Mouse (Mus musculus) ovary, postnatal 10 days (tissue): Measurements from ENCODE around the gene Hdgf.

ENCODE experiments used
- DNase-seq: peaks from one replicate; pipeline ENCODE4 v3.0.0; 2022; ENCODE audit warnings: low spot score

The Hdgf gene

GRCm38 (mm10) chr3:87909874-87910273 lies 3.8 kb downstream of the Hdgf start:
- no peak for DNase-seq

DNA sequence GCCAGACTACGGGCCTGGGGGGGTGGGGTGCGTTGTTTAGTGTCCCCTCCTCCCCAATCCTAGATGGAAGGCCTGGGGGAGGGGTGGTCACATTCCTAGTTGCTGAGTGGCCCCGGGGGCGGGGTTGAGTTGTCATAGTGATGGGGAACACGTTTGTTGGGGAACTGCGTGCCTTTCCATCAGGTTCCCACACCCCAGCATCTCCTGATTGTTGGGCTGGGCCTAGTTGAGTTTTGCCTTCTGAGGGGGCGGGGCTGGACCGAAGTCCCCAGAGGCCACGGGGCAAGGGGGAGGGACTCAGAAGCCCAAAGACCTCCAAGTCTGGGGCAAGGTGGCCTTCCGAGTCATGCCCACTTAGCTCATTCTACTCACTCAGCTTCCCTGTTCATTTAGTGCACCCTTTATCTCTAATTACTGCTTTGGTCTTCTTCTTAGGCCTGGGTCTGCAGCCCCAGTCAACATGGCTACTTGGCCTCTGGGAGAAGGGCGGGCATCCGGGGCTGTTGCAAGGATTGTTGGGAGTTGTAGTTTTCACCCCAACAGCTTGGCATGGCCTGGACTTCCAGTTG lies 4.5 kb downstream of the Hdgf start:
- DNase-seq: peak; percentile 35

- DNase-seq: no peak
Measured at GRCm38 (mm10) chr3:87913491-87913890, 7.4 kb downstream of the Hdgf start.

- no peak for DNase-seq
Measured at GRCm38 (mm10) chr3:87913891-87914290, 7.8 kb downstream of the Hdgf start.

- DNase-seq: no peak
Measured at GRCm38 (mm10) chr3:87916990-87917389, 10.9 kb downstream of the Hdgf start.

GRCm38 (mm10) chr3:87918551-87918950 lies 12.4 kb downstream of the Hdgf start:
- no peak for DNase-seq

GRCm38 (mm10) chr3:87919336-87920108 lies 13.4 kb downstream of the Hdgf start, which contains the start of gene Mrpl24:
Gene Mrpl24 (plus strand): TSS chr3:87919506.
- peak; percentile 34 for DNase-seq

DNA sequence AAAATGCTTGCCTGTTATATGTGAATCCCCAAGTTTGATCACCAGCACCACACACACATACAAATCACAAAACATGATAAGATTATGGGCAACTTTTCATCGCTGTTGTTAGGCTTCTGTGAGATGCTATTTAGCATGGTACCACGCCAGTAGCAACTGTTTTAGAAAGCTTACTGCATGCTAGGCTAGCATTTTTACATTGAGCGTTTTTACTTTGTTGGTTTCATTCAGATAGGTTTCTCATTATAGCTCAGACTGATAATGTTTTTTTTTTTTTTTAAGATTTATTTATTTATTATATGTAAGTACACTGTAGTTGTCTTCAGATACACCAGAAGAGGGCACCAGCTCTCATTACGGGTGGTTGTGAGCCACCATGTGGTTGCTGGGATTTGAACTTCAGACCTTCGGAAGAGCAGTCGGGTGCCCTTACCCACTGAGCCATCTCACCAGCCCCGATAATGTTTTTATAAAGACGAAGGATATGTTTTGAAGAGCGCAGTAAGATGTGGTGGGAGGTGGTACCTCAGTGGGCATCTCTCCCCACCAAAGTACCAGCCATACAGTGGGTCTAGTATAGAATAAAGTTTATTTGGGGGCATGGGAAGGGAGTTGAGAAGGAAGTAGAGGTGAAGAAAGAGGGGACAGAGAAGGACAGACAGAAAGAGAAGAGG lies 14.3 kb downstream of the Hdgf start:
- DNase-seq: no peak

DNA sequence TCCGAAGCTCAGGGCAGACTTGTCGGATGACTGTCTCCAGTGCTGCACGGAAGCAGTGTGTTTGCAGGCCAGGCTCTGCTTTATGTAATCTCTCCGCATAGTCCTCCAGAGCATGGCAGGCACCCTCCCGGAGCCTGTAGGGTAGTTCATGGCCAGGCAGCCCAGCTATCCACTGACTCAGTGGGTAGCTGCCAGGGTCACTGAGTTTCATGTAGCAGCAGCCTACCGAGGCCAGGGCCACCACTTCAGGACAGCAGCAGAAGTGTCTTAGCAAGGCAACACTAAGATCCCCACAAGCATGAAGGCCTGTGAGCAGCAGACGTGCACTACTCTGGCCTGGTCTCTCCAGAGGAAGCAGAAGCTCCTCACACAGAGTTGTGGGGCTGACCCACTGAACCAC lies 18.9 kb downstream of the Hdgf start:
- no peak for DNase-seq

- no peak for DNase-seq
Measured at GRCm38 (mm10) chr3:87927452-87927851, 21.3 kb downstream of the Hdgf start.

DNA sequence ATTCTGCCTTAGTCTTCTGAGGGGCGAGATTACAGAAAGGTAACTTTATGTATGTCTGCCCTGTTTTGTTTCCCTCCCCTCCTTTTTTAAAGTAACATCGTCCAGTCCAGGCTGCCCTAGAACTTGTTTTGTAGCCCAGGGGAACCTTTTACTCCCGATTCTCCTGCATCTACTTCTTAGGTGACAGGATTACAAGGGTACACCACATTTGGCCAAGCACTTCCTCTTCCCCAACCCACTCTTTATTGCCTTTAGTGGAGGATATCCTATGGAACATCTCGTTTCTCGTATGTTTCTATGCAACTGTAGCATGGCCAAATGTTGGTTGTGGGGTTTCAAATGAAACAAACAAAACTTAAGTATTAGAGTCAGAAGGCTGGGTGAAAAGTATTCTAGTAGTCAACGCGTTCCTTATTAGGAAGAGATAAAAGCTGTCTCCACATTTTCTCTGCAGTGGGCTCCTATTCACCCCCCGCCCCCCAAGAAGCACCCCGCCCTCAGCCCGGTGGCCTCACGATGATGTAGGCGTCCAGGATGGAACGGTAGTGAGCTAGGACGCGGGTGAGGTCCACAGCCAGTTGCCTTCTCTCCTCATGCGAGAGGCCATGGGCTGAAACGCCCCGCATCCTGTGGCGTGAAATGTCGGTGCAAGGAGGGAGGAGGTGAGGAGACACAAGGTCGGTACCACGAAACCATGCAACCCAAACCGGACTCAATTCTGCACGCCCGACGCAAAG lies 23.4 kb downstream of the Hdgf start:
- no peak for DNase-seq

DNA sequence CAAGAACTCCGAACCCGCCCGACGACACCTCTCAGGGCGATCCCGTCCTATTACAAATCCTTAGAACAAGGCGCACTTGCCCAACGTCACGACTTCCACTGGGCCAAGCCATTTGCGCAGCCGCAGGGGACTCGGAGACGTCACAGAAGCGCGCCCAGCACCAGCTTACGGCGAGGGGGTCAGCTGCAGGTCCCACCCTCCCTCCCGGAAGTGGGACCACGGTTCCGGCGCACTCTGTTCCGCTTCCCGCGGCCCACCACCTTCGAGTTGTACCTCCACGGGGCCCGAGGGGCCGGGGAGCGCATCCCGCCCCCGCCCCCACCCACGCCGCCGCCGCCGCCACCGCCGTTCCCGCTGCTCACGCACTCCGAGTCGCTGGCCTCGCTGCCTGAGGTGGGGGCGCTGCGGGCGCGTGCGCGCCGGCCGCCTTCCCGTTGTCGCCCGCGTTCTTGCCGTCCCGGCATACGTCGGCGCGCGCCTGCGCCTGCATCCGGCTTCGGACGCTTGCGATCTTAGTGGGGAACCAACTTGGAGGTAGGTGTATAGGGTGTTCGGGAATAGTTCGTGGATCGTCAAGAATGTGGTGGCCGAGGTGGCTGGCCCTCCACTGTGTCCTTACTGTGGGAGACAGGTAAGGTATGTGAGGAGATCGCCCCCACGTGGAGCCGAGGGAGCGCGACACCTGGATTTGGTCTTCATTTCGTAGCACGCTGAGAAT lies 24.1 kb downstream of the Hdgf start, which contains the start of the genes Isg20l2 and Rrnad1:
Isg20l2 (plus strand) TSS at position 237 of the 718 bp plus-strand sequence.
Rrnad1 (minus strand) TSS at position 640 of the 718 bp plus-strand sequence.
- DNase-seq: peak; percentile 91

GRCm38 (mm10) chr3:87934026-87934425 lies 27.9 kb downstream of the Hdgf start:
- no peak for DNase-seq

- DNase-seq: no peak
Measured at GRCm38 (mm10) chr3:87934501-87934900, 28.4 kb downstream of the Hdgf start.

DNA sequence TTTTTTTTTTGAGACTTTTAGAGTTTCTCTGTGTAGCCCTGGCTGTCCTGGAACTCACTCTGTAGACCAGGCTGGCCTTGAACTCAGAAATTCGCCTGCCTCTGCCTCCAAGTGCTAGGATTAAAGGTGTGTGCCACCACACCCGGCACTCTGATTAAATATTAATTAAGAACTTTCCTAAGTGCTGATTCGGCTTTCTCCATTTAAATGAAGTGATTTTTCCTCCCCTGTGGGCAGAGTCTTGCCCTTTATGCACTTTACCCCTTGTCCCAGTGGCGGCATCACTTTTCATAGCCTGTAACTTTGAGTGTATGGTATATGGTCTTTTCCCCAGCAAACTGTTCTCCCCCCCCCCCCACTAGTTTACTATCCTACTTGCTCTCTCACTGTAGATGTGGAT lies 29.1 kb downstream of the Hdgf start:
- DNase-seq: no peak

GRCm38 (mm10) chr3:87935776-87936175 lies 29.7 kb downstream of the Hdgf start:
- DNase-seq: peak; percentile 55

- DNase-seq: no peak
Measured at GRCm38 (mm10) chr3:87940611-87941010, 34.5 kb downstream of the Hdgf start.

GRCm38 (mm10) chr3:87942471-87942870 lies 36.4 kb downstream of the Hdgf start:
- no peak for DNase-seq

- no peak for DNase-seq
Measured at GRCm38 (mm10) chr3:87943586-87943985, 37.5 kb downstream of the Hdgf start.

GRCm38 (mm10) chr3:87944838-87945600 lies 38.9 kb downstream of the Hdgf start:
- DNase-seq: no peak
